Mouse (Mus musculus): ENCODE measurements at regions not wholly inside any gene's neighbourhood (a gene's known extent, or its start where the extent isn't known, plus 50 kb on each side); places are given as distances from the start of the nearest gene placed in this dataset.
A peak's percentile ranks its signal among the peaks of the same experiment; 100 is the strongest.

GRCm38 (mm10) chr1:39047316-39047715, 61.9 kb downstream of the Pdcl3 start:
- no peaks in the 10 kb centered on the region for H3K27me3 ChIP-seq
- ATAC-seq: no peak
- no peak for TF ChIP-seq CTCF (IDR thresholded peaks at IDR 0.05)
- in situ Hi-C loops (cut with MboI; ENCODE audit: low pct_unique_long_range_greater_than_20kb): no loop called here
- ChIA-PET CTCF (no interaction called here), POLR2A (no interaction called here)
- DNase-seq (ENCODE audit: low read depth, low spot score): no peak

- in situ Hi-C loops (cut with MboI; ENCODE audit: low pct_unique_long_range_greater_than_20kb): no loop called here
- ATAC-seq (no peak), DNase-seq (ENCODE audit: low read depth, low spot score) (no peak)
- TF ChIP-seq CTCF (IDR thresholded peaks at IDR 0.05): no peak
- CTCF ChIA-PET: no interaction called here
- H3K27me3 ChIP-seq: no peaks in the 10 kb centered on the region
- POLR2A ChIA-PET: no interaction called here
Observed at GRCm38 (mm10) chr1:39057304-39057703, 71.9 kb downstream of the Pdcl3 start.

- in situ Hi-C loops (cut with MboI; ENCODE audit: low pct_unique_long_range_greater_than_20kb): no loop called here
- TF ChIP-seq CTCF (IDR thresholded peaks at IDR 0.05): no peak
- H3K27me3 ChIP-seq: no peaks in the 10 kb centered on the region
- ChIA-PET CTCF (interaction anchor here (1.8 kb wide), 1 partner anchor 15 kb away, joined by 3 read pairs; no protein-coding TSS in a partner anchor), POLR2A (no interaction called here)
- DNase-seq (ENCODE audit: low read depth, low spot score): no peak
- no peak for ATAC-seq
Observed at GRCm38 (mm10) chr1:39062509-39062908, 77.1 kb downstream of the Pdcl3 start.

GRCm38 (mm10) chr1:39063666-39064385, 78.4 kb downstream of the Pdcl3 start:
- TF ChIP-seq CTCF (IDR thresholded peaks at IDR 0.05): no peak
- ATAC-seq (no peak), DNase-seq (ENCODE audit: low read depth, low spot score) (no peak)
- ChIA-PET CTCF (interaction anchor here (1.1 kb wide), 1 partner anchor 26 kb away, joined by 3 read pairs; no protein-coding TSS in a partner anchor), POLR2A (no interaction called here)
- H3K27me3 ChIP-seq: no peaks in the 10 kb centered on the region
- in situ Hi-C loops (cut with MboI; ENCODE audit: low pct_unique_long_range_greater_than_20kb): no loop called here

- ChIA-PET POLR2A (no interaction called here), CTCF (interaction anchor here (1.1 to 1.3 kb wide), 2 partner anchors 14 to 27 kb away, joined by 3 to 5 read pairs; no protein-coding TSS in a partner anchor)
- DNase-seq (ENCODE audit: low read depth, low spot score): no peak
- H3K27me3 ChIP-seq: no peaks in the 10 kb centered on the region
- TF ChIP-seq CTCF (IDR thresholded peaks at IDR 0.05): no peak
- no peak for ATAC-seq
- in situ Hi-C loops (cut with MboI; ENCODE audit: low pct_unique_long_range_greater_than_20kb): no loop called here
Observed at GRCm38 (mm10) chr1:39064781-39065180, 79.4 kb downstream of the Pdcl3 start.

- CTCF ChIA-PET: interaction anchor here (0.9 to 1.2 kb wide), 2 partner anchors 28 to 37 kb away, joined by 3 to 4 read pairs; no protein-coding TSS in a partner anchor
- TF ChIP-seq CTCF (IDR thresholded peaks at IDR 0.05): no peak
- peak; percentile 87 for ATAC-seq
- in situ Hi-C loops (cut with MboI; ENCODE audit: low pct_unique_long_range_greater_than_20kb): no loop called here
- no peaks in the 10 kb centered on the region for H3K27me3 ChIP-seq
- POLR2A ChIA-PET: no interaction called here
- DNase-seq (ENCODE audit: low read depth, low spot score): peak; percentile 22
Observed at GRCm38 (mm10) chr1:39067901-39068300, 82.5 kb downstream of the Pdcl3 start.

GRCm38 (mm10) chr1:39069086-39069655, 83.8 kb downstream of the Pdcl3 start:
- in situ Hi-C loops (cut with MboI; ENCODE audit: low pct_unique_long_range_greater_than_20kb): no loop called here
- ATAC-seq (no peak), DNase-seq (ENCODE audit: low read depth, low spot score) (no peak)
- no peaks in the 10 kb centered on the region for H3K27me3 ChIP-seq
- no peak for TF ChIP-seq CTCF (IDR thresholded peaks at IDR 0.05)
- ChIA-PET POLR2A (no interaction called here), CTCF (interaction anchor here (1.1 to 1.2 kb wide), 2 partner anchors 17 to 160 kb away, joined by 3 read pairs; no protein-coding TSS in a partner anchor)

GRCm38 (mm10) chr1:39069676-39070075, 84.3 kb downstream of the Pdcl3 start:
- H3K27me3 ChIP-seq: no peaks in the 10 kb centered on the region
- no peak for TF ChIP-seq CTCF (IDR thresholded peaks at IDR 0.05)
- ATAC-seq: no peak
- CTCF ChIA-PET: interaction anchor here (1.1 to 1.2 kb wide), 3 partner anchors 8 to 159 kb away, joined by 3 to 5 read pairs (median 3); no protein-coding TSS in a partner anchor
- DNase-seq (ENCODE audit: low read depth, low spot score): no peak
- in situ Hi-C loops (cut with MboI; ENCODE audit: low pct_unique_long_range_greater_than_20kb): no loop called here
- POLR2A ChIA-PET: no interaction called here

GRCm38 (mm10) chr1:39075966-39076365, 90.6 kb downstream of the Pdcl3 start:
- in situ Hi-C loops (cut with MboI; ENCODE audit: low pct_unique_long_range_greater_than_20kb): no loop called here
- TF ChIP-seq CTCF (IDR thresholded peaks at IDR 0.05): no peak
- H3K27me3 ChIP-seq: no peaks in the 10 kb centered on the region
- CTCF ChIA-PET: no interaction called here
- no peak for DNase-seq (ENCODE audit: low read depth, low spot score)
- no peak for ATAC-seq
- POLR2A ChIA-PET: no interaction called here

GRCm38 (mm10) chr1:39078584-39079315, 93.3 kb downstream of the Pdcl3 start:
- POLR2A ChIA-PET: no interaction called here
- DNase-seq (ENCODE audit: low read depth, low spot score): no peak
- CTCF ChIA-PET: no interaction called here
- TF ChIP-seq CTCF (IDR thresholded peaks at IDR 0.05): no peak
- ATAC-seq: no peak
- in situ Hi-C loops (cut with MboI; ENCODE audit: low pct_unique_long_range_greater_than_20kb): no loop called here
- H3K27me3 ChIP-seq: no peaks in the 10 kb centered on the region

Measured in Patski (cell line).